Mouse (Mus musculus) MEL (cell line): Measurements from ENCODE around the gene Mrps36. TPM values are rescaled to one million over a fixed set of nuclear protein-coding genes. Genes with fewer than 3 reads are reported as not detected.
A peak's percentile ranks its signal among the peaks of the same experiment; 100 is the strongest.

Experiments used
- DNase-seq: peaks from one replicate; pipeline ENCODE4 v3.0.0; 2011; ENCODE audit warnings: low read depth, low spot score
- H3K27ac ChIP-seq: 2 replicates; pipeline ENCODE4 v1.5.1; 2012; ENCODE audit warnings: low read depth, mild to moderate bottlenecking, control low read depth, low read length, moderate library complexity; ENCODE audit not compliant: control insufficient read depth
- H3K27me3 ChIP-seq, 2 experiments: fragments of 150-350 bp in 1 of 2; sonication (generic) in 1 of 2; 2 replicates each; pipeline ENCODE4 v1.6.1; 2012; ENCODE audit warnings: low read length in 2 of 2, mild to moderate bottlenecking in 2 of 2, improper control_type of control experiment in 1 of 2, moderate library complexity in 1 of 2; ENCODE audit not compliant: insufficient read depth in 2 of 2, control insufficient read depth in 1 of 2
- H3K36me3 ChIP-seq, 2 experiments: 2 replicates each; pipeline ENCODE4 v1.6.1; 2012 to 2014; ENCODE audit warnings: low read length in 2 of 2, improper control_type of control experiment in 1 of 2, inconsistent platforms in 1 of 2, mild to moderate bottlenecking in 1 of 2; ENCODE audit not compliant: insufficient read depth in 2 of 2, control insufficient read depth in 1 of 2
- H3K4me1 ChIP-seq, 2 experiments: fragments of 150-350 bp in 1 of 2; sonication (generic) in 1 of 2; 2 replicates each; pipeline ENCODE4 v1.6.1; 2012; ENCODE audit warnings: low read length in 2 of 2, improper control_type of control experiment in 1 of 2, mild to moderate bottlenecking in 1 of 2; ENCODE audit not compliant: insufficient read depth in 2 of 2, control insufficient read depth in 1 of 2
- H3K4me3 ChIP-seq, 2 experiments: fragments of 150-350 bp in 1 of 2; sonication (generic) in 1 of 2; 2 replicates each; pipeline ENCODE4 v1.5.1; 2012; ENCODE audit warnings: low read depth in 2 of 2, low read length in 2 of 2, mild to moderate bottlenecking in 2 of 2, moderate library complexity in 2 of 2, control low read depth in 1 of 2, improper control_type of control experiment in 1 of 2; ENCODE audit not compliant: control insufficient read depth in 1 of 2, insufficient read depth in 1 of 2
- H3K79me2 ChIP-seq: 2 replicates; pipeline ENCODE4 v1.6.1; 2012; ENCODE audit warnings: mild to moderate bottlenecking, low read length, moderate library complexity; ENCODE audit not compliant: control insufficient read depth, poor library complexity, insufficient read depth
- H3K9ac ChIP-seq: 2 replicates; pipeline ENCODE4 v1.6.1; 2012; ENCODE audit warnings: low read depth, mild to moderate bottlenecking, control low read depth, low read length, moderate library complexity; ENCODE audit not compliant: control insufficient read depth, poor library complexity, severe bottlenecking
- H3K9me3 ChIP-seq: fragments of 150-350 bp; sonication (generic); replicated peaks from 2 replicates; pipeline ENCODE4 v1.6.1; 2012; ENCODE audit warnings: mild to moderate bottlenecking, low read length, improper control_type of control experiment, moderate library complexity; ENCODE audit not compliant: insufficient read depth
- BHLHE40 ChIP-seq: IDR thresholded peaks from 2 replicates; pipeline ENCODE4 v1.6.1; 2012; ENCODE audit warnings: low read depth, mild to moderate bottlenecking, inconsistent platforms, low read length, improper control_type of control experiment, borderline replicate concordance
- CHD1 ChIP-seq: IDR thresholded peaks from 2 replicates; pipeline ENCODE4 v1.6.1; 2012; ENCODE audit warnings: low read depth, mild to moderate bottlenecking, inconsistent platforms, low read length, improper control_type of control experiment
- E2F4 ChIP-seq: IDR thresholded peaks from 2 replicates; pipeline ENCODE4 v1.6.1; 2011; ENCODE audit warnings: low read depth, low read length, improper control_type of control experiment, borderline replicate concordance
- ELF1 ChIP-seq: IDR thresholded peaks from 2 replicates; pipeline ENCODE4 v1.6.1; 2014; ENCODE audit warnings: low read depth, mild to moderate bottlenecking, inconsistent platforms, low read length, improper control_type of control experiment, moderate library complexity
- EP300 ChIP-seq, 2 experiments: IDR thresholded peaks; 2 replicates each; pipeline ENCODE4 v1.6.1; 2011; ENCODE audit warnings: improper control_type of control experiment in 2 of 2, low read length in 2 of 2, low read depth in 1 of 2, mild to moderate bottlenecking in 1 of 2
- ETS1 ChIP-seq: IDR thresholded peaks from 2 replicates; pipeline ENCODE4 v1.6.1; 2012; ENCODE audit warnings: low read depth, mild to moderate bottlenecking, inconsistent platforms, low read length, improper control_type of control experiment, moderate library complexity
- GABPA ChIP-seq: IDR thresholded peaks from 2 replicates; pipeline ENCODE4 v1.6.1; 2012; ENCODE audit warnings: low read depth, mild to moderate bottlenecking, inconsistent platforms, low read length, improper control_type of control experiment, moderate library complexity
- GATA1 ChIP-seq: IDR thresholded peaks from 2 replicates; pipeline ENCODE4 v1.6.1; 2011; ENCODE audit warnings: low read depth, low read length, improper control_type of control experiment
- JUND ChIP-seq: IDR thresholded peaks from 2 replicates; pipeline ENCODE4 v1.6.1; 2011; ENCODE audit warnings: low read depth, mild to moderate bottlenecking, improper control_type of control experiment, low read length
- KAT2A ChIP-seq: conservative IDR thresholded peaks from 2 replicates; pipeline ENCODE4 v1.6.1; 2012; ENCODE audit warnings: low read depth, low read length, improper control_type of control experiment, inconsistent platforms
- MAZ ChIP-seq: IDR thresholded peaks from 2 replicates; pipeline ENCODE4 v1.6.1; 2012; ENCODE audit warnings: low read depth, mild to moderate bottlenecking, inconsistent platforms, low read length, improper control_type of control experiment
- MEF2A ChIP-seq: IDR thresholded peaks from 2 replicates; pipeline ENCODE4 v1.6.1; 2014; ENCODE audit warnings: low read depth, mild to moderate bottlenecking, inconsistent platforms, low read length, improper control_type of control experiment; ENCODE audit not compliant: poor library complexity, insufficient replicate concordance, severe bottlenecking; ENCODE audit errors: extremely low read depth
- MYB ChIP-seq: IDR thresholded peaks from 2 replicates; pipeline ENCODE4 v1.6.1; 2011; ENCODE audit warnings: mild to moderate bottlenecking, low read depth, low read length, improper control_type of control experiment
- MYC ChIP-seq: IDR thresholded peaks from 2 replicates; pipeline ENCODE4 v1.6.1; 2011; ENCODE audit warnings: low read depth, mild to moderate bottlenecking, low read length, improper control_type of control experiment, moderate library complexity
- NRF1 ChIP-seq: IDR thresholded peaks from 2 replicates; pipeline ENCODE4 v1.6.1; 2014; ENCODE audit warnings: low read depth, mild to moderate bottlenecking, inconsistent platforms, low read length, improper control_type of control experiment, moderate library complexity; ENCODE audit not compliant: poor library complexity, insufficient read depth, severe bottlenecking
- POLR2A ChIP-seq, 2 experiments: IDR thresholded peaks; 2 replicates each; pipeline ENCODE4 v1.6.1; 2011 to 2012; ENCODE audit warnings: low read length in 2 of 2, mild to moderate bottlenecking in 2 of 2, control low read depth in 1 of 2, improper control_type of control experiment in 1 of 2, low read depth in 1 of 2, moderate library complexity in 1 of 2; ENCODE audit not compliant: control insufficient read depth in 1 of 2, insufficient read depth in 1 of 2, poor library complexity in 1 of 2
- POLR2AphosphoS5 ChIP-seq: IDR thresholded peaks from 2 replicates; pipeline ENCODE4 v1.6.1; 2012; ENCODE audit warnings: low read depth, borderline replicate concordance, mild to moderate bottlenecking, inconsistent platforms, low read length, moderate library complexity, mixed read lengths
- RAD21 ChIP-seq: IDR thresholded peaks from 2 replicates; pipeline ENCODE4 v1.6.1; 2011; ENCODE audit warnings: mild to moderate bottlenecking, low read depth, low read length, improper control_type of control experiment
- RCOR1 ChIP-seq: IDR thresholded peaks from 2 replicates; pipeline ENCODE4 v1.6.1; 2012; ENCODE audit warnings: low read depth, mild to moderate bottlenecking, inconsistent platforms, low read length, improper control_type of control experiment
- TAL1 ChIP-seq: IDR thresholded peaks from 2 replicates; pipeline ENCODE4 v1.6.1; 2012; ENCODE audit warnings: mild to moderate bottlenecking, inconsistent platforms, low read length, moderate library complexity, mixed read lengths
- TCF12 ChIP-seq: IDR thresholded peaks from 2 replicates; pipeline ENCODE4 v1.6.1; 2014; ENCODE audit warnings: low read depth, mild to moderate bottlenecking, inconsistent platforms, low read length, improper control_type of control experiment, moderate library complexity
- UBTF ChIP-seq: IDR thresholded peaks from 2 replicates; pipeline ENCODE4 v1.6.1; 2012; ENCODE audit warnings: low read depth, mild to moderate bottlenecking, inconsistent platforms, low read length, improper control_type of control experiment, moderate library complexity, borderline replicate concordance; ENCODE audit not compliant: insufficient read depth
- USF1 ChIP-seq: IDR thresholded peaks from 2 replicates; pipeline ENCODE4 v1.6.1; 2014; ENCODE audit warnings: low read depth, mild to moderate bottlenecking, inconsistent platforms, low read length, improper control_type of control experiment, moderate library complexity
- ZC3H11A ChIP-seq: IDR thresholded peaks from 2 replicates; pipeline ENCODE4 v1.6.1; 2012; ENCODE audit warnings: low read depth, mild to moderate bottlenecking, inconsistent platforms, low read length, improper control_type of control experiment
- ZKSCAN1 ChIP-seq: IDR thresholded peaks from 2 replicates; pipeline ENCODE4 v1.6.1; 2012; ENCODE audit warnings: low read depth, mild to moderate bottlenecking, inconsistent platforms, low read length, improper control_type of control experiment, moderate library complexity
- ZNF384 ChIP-seq: IDR thresholded peaks from 2 replicates; pipeline ENCODE4 v1.6.1; 2012; ENCODE audit warnings: low read depth, mild to moderate bottlenecking, inconsistent platforms, low read length, improper control_type of control experiment
- polyA plus RNA-seq, 2 experiments: library from polyadenylated mRNA; stranded (reverse) in 1 of 2; unstranded in 1 of 2; fragments of >175 nt in 1 of 2; fragments of >200 nt in 1 of 2; gene quantifications; 2 replicates each; pipeline versions ENCODE4 v1.2.1 to v1.2.4; 2012; ENCODE audit warnings: low replicate concordance in 2 of 2, low read depth in 1 of 2; ENCODE audit not compliant: insufficient read length in 2 of 2, insufficient read depth in 1 of 2, missing spikeins in 1 of 2
- total RNA-seq: library from RNA; depleted of rRNA; stranded (reverse); fragments of 300-350 nt; gene quantifications from 2 replicates; pipeline ENCODE4 v1.2.3, GENCODE M21; 2012

The Mrps36 gene
- total and polyA plus RNA-seq, 3 experiments: 73.1 to 91.1 TPM; not detected in 1

GRCm38 (mm10) chr13:100755329-100755728 lies 10.9 kb upstream of the Mrps36 start:
- TF ChIP-seq TCF12 (peak; percentile 38; the same call in 1 of the 2 replicates), JUND (no peak), UBTF (no peak), MEF2A (no peak), ETS1 (no peak), E2F4 (no peak), EP300 (IDR thresholded peaks at IDR 0.05; ENCODE audit: low read depth in 1 of 2, low read length in 2 of 2) (peak; percentile 14 to 25; a peak in 1 of 4 replicates), GATA1 (no peak), TAL1 (peak; percentile 33; the same call in 1 of the 2 replicates), MYC (no peak), BHLHE40 (no peak), ZC3H11A (no peak), USF1 (no peak), RCOR1 (no peak), CHD1 (no peak), RAD21 (no peak), ELF1 (no peak), POLR2A (IDR thresholded peaks at IDR 0.05; ENCODE audit: control insufficient read depth in 1 of 2, insufficient read depth in 1 of 2, low read depth in 1 of 2, low read length in 2 of 2, poor library complexity in 1 of 2) (no peak), NRF1 (no peak), GABPA (no peak), POLR2AphosphoS5 (no peak), MYB (no peak), KAT2A (no peak), ZNF384 (no peak), ZKSCAN1 (no peak), MAZ (no peak)
- no peak overlapping the region for H3K4me3 ChIP-seq
- no peak overlapping the region for H3K9ac ChIP-seq
- H3K27me3 ChIP-seq: no peaks in the 10 kb centered on the region
- peaks cover 22 to 24% of the 10 kb centered on the region in 2 experiments for H3K4me1 ChIP-seq
- no peak for DNase-seq
- H3K79me2 ChIP-seq: no peaks in the 10 kb centered on the region
- no peaks in the 10 kb centered on the region for H3K9me3 ChIP-seq
- peaks cover 0 to 29% of the 10 kb centered on the region in 2 experiments for H3K36me3 ChIP-seq
- H3K27ac ChIP-seq: no peak overlapping the region
